Mouse (Mus musculus): ENCODE results near the gene Exoc2. TPM values are rescaled to one million over a fixed set of nuclear protein-coding genes. Genes with fewer than 3 reads are reported as not detected.

The Exoc2 gene
- polyA plus RNA-seq, 1 experiment from 2014 or later, result 55.8 TPM

DNA sequence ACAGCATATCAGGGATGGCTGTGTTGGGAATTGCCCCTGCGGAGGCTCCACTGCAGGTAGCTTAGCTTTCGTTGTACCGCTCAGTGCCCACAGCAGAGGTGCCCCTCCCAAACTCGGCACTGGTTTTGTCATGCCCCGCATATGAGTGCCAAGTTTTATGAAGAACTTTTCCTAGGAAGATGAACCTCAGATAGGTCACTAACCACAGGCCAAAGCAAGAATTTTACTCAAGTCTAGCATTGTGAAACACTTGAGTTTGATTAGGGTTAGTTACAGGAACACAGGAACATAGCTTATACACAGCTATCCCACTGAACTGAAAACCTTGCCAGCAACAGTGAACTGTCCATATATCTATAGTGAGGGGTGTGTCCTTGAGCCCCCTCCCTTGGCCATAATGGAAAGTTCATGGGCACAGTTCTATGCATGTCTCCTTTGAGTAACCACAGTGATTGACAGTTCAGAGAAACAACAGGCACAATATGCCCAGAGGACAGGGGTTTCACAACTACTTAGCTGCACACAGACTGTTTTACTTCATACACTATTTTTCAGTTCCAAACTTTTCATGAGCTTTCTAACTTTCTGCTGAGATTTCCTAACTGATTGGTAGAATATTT lies 171.4 kb downstream of the Exoc2 start:
- H3K9me3 ChIP-seq, result no peaks in the 10 kb centered on the region
- no peak overlapping the region for H3K9ac ChIP-seq (replicated peaks)
- no peak overlapping the region for H3K27ac ChIP-seq (replicated peaks)
- no peak overlapping the region for H3K4me3 ChIP-seq
- H3K4me2 ChIP-seq (replicated peaks), result no peak overlapping the region
- H3K4me1 ChIP-seq, result no peaks in the 10 kb centered on the region
- 90% methylated on average over 5 of the region's 5 CpGs for WGBS
- no peaks in the 10 kb centered on the region for H3K27me3 ChIP-seq
- no peak for ATAC-seq (replicated peaks)
- no peaks in the 10 kb centered on the region for H3K36me3 ChIP-seq

DNA sequence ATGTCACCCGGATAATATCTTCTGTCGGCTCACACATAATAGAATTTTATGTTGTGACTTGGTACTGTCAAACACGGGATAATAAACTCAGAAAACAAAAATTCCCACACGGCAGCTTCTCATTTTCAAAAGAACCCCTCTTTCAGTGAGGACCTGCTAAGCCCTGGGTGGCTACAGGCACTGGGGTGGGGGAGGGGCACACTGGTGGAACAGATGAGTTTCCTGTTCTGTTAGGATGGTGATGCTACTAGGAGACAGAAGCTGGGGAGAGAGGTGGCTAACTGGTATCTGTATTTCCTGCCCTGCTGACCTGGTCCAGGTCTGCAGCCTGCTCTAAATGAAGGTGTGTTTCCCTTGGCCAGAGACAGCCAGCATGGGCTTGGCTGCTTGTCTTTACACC lies 172.0 kb downstream of the Exoc2 start:
- 75% methylated on average over 4 of the region's 4 CpGs for WGBS

DNA sequence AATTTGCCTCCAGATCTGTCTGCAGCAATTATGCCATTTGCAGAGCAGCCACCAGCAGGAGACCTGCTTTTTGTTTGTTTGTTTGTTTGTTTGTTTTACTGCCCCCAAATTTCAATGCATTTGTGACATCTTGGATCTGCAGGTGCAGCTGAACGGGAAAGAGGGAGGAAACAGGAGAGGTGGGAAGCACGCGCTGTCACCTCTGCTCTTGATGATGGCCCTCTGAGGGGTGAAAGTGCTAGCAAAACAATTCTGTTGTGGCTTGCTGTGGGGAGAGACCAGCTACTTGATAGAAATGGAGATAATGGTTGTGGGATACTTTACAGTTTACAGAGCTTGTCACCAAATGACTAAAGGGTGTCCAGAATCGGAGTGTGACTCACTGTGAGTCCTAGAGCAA lies 177.9 kb downstream of the Exoc2 start:
- no peaks in the 10 kb centered on the region for H3K9me3 ChIP-seq

More for the DNA sequence above, 172.0 kb downstream of the Exoc2 start:
- H3K27me3 ChIP-seq, result no peaks in the 10 kb centered on the region
- H3K4me2 ChIP-seq (replicated peaks), result no peak overlapping the region
- no peak overlapping the region for H3K27ac ChIP-seq (replicated peaks)
- H3K4me1 ChIP-seq, result no peaks in the 10 kb centered on the region
- ATAC-seq (replicated peaks), result no peak
- no peak overlapping the region for H3K4me3 ChIP-seq
- H3K9ac ChIP-seq (replicated peaks), result no peak overlapping the region
- no peaks in the 10 kb centered on the region for H3K9me3 ChIP-seq
- H3K36me3 ChIP-seq, result no peaks in the 10 kb centered on the region

DNA sequence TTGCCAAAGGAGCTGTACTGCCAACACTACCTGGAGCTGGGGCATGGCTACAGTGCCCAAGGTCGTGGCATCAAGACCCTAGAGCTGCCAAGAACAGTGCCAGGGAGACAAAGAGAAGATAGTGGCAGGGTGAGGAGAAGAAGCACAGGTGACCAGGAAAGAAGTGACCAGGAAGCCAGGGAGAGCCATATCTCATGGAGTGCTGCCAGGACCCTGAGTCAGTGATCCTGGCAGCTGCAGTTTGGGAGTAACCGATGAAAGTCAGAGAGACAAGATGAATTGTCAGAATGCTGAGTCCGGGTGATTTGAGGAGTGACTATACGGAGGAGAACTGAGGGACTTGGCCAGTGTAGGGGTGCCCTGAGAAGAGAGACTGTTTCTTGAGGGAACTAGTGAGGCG lies 180.3 kb downstream of the Exoc2 start:
- Histone ChIP-seq H3K27me3 (no peaks in the 10 kb centered on the region), H3K36me3 (no peaks in the 10 kb centered on the region), H3K4me3 (no peak overlapping the region), H3K9me3 (no peaks in the 10 kb centered on the region), H3K27ac (replicated peaks) (no peak overlapping the region), H3K4me2 (replicated peaks) (no peak overlapping the region), H3K9ac (replicated peaks) (no peak overlapping the region), H3K4me1 (no peaks in the 10 kb centered on the region)
- ATAC-seq (replicated peaks), result no peak
- WGBS, result 94% methylated on average over 5 of the region's 5 CpGs

More for the DNA sequence above, 177.9 kb downstream of the Exoc2 start:
- no peak overlapping the region for H3K4me2 ChIP-seq (replicated peaks)
- H3K27ac ChIP-seq (replicated peaks), result no peak overlapping the region
- no peaks in the 10 kb centered on the region for H3K4me1 ChIP-seq
- H3K27me3 ChIP-seq, result no peaks in the 10 kb centered on the region
- no peak overlapping the region for H3K9ac ChIP-seq (replicated peaks)
- no peaks in the 10 kb centered on the region for H3K36me3 ChIP-seq
- 94% methylated on average over 4 of the region's 4 CpGs for WGBS
- ATAC-seq (replicated peaks), result no peak
- no peak overlapping the region for H3K4me3 ChIP-seq

DNA sequence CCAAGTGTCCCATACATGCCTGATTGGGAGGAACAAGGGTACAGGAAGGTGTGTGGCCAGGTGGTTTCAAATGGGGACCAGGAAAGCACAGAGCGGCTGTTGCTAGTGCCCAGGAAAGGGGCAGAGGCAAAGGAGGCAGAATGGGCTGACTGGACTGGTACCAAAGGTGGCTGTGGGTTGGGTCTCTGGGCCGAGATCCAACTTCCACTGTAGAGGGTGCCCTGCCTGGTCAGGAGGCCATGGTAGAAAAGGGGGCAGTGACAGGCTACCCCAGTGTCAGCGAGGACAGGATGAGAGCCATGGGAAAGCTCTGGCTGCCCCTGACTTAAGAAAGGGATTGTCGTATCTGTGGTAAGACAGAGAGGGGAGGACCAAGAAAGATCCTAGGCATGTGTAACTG lies 180.7 kb downstream of the Exoc2 start:
- no peaks in the 10 kb centered on the region for H3K4me1 ChIP-seq
- WGBS, result 91% methylated on average over 4 of the region's 4 CpGs
- H3K9me3 ChIP-seq, result no peaks in the 10 kb centered on the region
- no peak overlapping the region for H3K4me3 ChIP-seq
- no peak for ATAC-seq (replicated peaks)
- H3K36me3 ChIP-seq, result no peaks in the 10 kb centered on the region
- no peak overlapping the region for H3K4me2 ChIP-seq (replicated peaks)
- H3K27ac ChIP-seq (replicated peaks), result no peak overlapping the region
- H3K27me3 ChIP-seq, result no peaks in the 10 kb centered on the region
- H3K9ac ChIP-seq (replicated peaks), result no peak overlapping the region

DNA sequence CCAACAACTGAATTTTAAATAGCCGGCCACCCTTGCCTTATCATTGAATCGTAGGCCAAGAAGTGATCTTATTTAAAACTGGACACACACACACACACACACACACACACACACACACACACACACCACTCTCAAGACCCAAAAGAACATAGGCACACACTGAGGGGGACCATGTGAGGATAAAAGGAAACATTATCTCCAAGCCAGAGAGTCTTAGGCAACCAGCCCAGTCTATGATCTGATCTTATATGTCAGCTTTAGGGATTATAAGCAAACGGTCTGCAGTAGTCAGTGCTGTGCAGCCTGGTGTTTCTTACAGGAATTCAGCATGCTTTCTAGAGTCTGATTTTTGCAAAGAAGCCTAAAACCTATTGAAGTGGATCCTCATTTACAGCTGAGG lies 181.2 kb downstream of the Exoc2 start:
- 67% methylated on average over 3 of the region's 3 CpGs for WGBS
- Histone ChIP-seq H3K4me3 (no peak overlapping the region), H3K27me3 (no peaks in the 10 kb centered on the region), H3K4me1 (no peaks in the 10 kb centered on the region), H3K36me3 (no peaks in the 10 kb centered on the region), H3K27ac (replicated peaks) (no peak overlapping the region), H3K9ac (replicated peaks) (no peak overlapping the region), H3K4me2 (replicated peaks) (no peak overlapping the region), H3K9me3 (no peaks in the 10 kb centered on the region)
- no peak for ATAC-seq (replicated peaks)

DNA sequence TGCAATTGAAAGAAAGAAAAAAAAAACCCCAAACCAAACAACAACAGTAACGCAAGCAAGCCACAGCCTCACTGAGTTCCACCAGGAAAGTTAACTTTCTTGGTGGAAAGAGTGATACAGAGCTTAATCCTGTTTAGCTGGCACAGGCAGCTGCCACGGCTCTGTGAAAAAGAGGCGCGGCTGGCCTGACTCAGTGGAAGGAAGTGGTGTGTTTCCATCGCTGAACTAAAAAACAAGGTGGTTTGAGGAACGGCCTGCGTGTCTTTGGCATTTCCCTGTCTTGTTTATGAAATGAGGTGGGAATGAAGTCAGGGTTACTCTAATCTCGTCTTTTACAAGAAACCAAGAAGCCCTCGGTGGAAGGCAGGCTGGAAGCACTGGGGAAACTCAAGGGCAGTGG lies 181.6 kb downstream of the Exoc2 start:
- 86% methylated on average over 9 of the region's 9 CpGs for WGBS
- H3K27me3 ChIP-seq, result no peaks in the 10 kb centered on the region

DNA sequence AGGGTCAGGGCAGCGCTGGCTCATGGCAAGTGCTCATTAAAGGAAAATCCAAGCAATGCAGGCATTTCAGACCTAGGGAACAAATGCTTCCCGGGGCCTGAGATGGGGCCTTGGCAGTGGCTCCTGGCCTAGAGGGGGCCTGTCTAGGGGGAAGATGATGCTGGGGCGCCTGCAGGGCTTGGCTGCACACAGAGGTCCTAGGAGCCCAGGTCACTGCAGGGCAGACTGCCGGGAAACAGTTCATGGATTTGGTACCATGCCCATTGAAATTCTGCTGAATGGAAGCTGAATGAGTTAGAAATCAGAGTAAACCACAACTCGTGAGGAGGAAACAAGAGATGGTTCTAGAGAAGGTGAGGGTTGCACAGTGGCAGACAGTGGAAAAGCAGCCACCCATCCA lies 183.9 kb downstream of the Exoc2 start:
- Histone ChIP-seq H3K4me2 (replicated peaks) (no peak overlapping the region), H3K4me1 (no peaks in the 10 kb centered on the region), H3K9ac (replicated peaks) (no peak overlapping the region), H3K9me3 (no peaks in the 10 kb centered on the region), H3K36me3 (no peaks in the 10 kb centered on the region), H3K27ac (replicated peaks) (no peak overlapping the region), H3K27me3 (no peaks in the 10 kb centered on the region), H3K4me3 (no peak overlapping the region)
- no peak for ATAC-seq (replicated peaks)
- 56% methylated on average over 5 of the region's 5 CpGs for WGBS

More for the DNA sequence above, 181.6 kb downstream of the Exoc2 start:
- H3K36me3 ChIP-seq, result no peaks in the 10 kb centered on the region
- H3K4me2 ChIP-seq (replicated peaks), result no peak overlapping the region
- no peak overlapping the region for H3K9ac ChIP-seq (replicated peaks)
- H3K4me1 ChIP-seq, result no peaks in the 10 kb centered on the region
- ATAC-seq (replicated peaks), result no peak
- H3K27ac ChIP-seq (replicated peaks), result no peak overlapping the region
- H3K9me3 ChIP-seq, result no peaks in the 10 kb centered on the region
- H3K4me3 ChIP-seq, result no peak overlapping the region

DNA sequence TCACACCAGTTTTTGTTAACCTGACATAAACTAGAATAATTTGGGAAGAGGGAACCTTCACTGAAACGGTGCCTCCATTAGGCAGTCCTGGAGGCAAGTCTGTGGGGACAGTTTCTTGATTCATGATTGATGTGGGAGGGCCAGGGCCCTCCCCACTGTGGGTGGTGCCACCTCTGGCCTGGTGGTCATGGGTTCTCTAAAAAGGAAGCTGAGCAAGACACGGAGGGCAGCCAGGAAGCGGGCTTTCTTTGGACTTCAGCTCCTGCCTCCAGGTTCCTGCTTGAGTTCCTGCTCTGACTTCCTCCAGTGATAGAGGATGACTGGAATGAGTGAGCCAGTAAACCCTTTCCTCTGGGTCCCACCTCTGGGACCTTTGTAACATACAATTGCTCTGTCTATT lies 185.5 kb downstream of the Exoc2 start:
- no peaks in the 10 kb centered on the region for H3K36me3 ChIP-seq
- H3K4me1 ChIP-seq, result no peaks in the 10 kb centered on the region
- no peak for ATAC-seq (replicated peaks)
- no peaks in the 10 kb centered on the region for H3K9me3 ChIP-seq
- H3K4me3 ChIP-seq, result no peak overlapping the region
- 90% methylated on average over 3 of the region's 3 CpGs for WGBS
- no peak overlapping the region for H3K27ac ChIP-seq (replicated peaks)
- H3K4me2 ChIP-seq (replicated peaks), result no peak overlapping the region
- H3K9ac ChIP-seq (replicated peaks), result no peak overlapping the region
- no peaks in the 10 kb centered on the region for H3K27me3 ChIP-seq

DNA sequence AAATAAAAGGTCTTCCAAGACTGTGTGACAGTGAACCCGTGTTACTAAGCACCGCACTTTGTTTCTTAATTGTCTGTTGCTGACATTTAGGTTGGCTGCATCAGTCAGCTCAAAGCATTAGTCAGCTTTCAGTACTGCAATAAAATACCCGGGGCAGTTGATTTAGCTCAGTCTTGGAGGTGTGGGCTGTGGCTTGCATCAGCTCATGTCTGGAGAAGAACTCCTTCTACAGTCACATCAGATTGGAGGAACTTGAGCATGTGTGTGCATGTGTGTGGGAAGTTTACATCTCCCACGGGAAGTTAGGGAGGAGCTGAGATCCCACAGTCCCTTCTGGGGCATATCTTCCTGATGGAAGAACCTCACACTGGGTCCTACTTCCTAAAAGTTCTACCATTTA lies 185.9 kb downstream of the Exoc2 start:
- no peak overlapping the region for H3K4me2 ChIP-seq (replicated peaks)
- H3K9me3 ChIP-seq, result no peaks in the 10 kb centered on the region
- H3K36me3 ChIP-seq, result no peaks in the 10 kb centered on the region
- WGBS, result 88% methylated on average over 4 of the region's 4 CpGs
- no peak overlapping the region for H3K9ac ChIP-seq (replicated peaks)
- H3K27ac ChIP-seq (replicated peaks), result no peak overlapping the region
- no peaks in the 10 kb centered on the region for H3K4me1 ChIP-seq
- ATAC-seq (replicated peaks), result no peak
- H3K4me3 ChIP-seq, result no peak overlapping the region
- H3K27me3 ChIP-seq, result no peaks in the 10 kb centered on the region

DNA sequence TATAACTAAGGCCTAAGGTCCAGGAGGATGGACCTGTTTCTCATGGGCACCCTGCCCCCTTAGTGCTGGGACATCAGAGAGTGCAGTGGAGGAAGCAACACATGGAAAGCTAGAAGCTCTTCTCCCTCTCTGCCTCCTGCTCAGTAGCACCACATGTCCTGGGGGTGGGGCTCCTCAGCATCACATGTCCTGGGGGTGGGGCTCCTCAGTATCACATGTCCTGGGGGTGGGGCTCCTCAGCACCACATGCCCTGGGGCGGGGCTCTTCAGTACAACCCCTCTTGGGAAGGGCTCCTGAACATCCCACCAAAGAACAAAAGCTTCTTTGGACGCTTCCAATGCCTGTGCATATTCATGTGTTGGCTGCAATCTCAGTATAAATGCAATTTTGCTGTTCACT lies 186.3 kb downstream of the Exoc2 start:
- no peak for ATAC-seq (replicated peaks)
- Histone ChIP-seq H3K36me3 (no peaks in the 10 kb centered on the region), H3K9me3 (no peaks in the 10 kb centered on the region), H3K27me3 (no peaks in the 10 kb centered on the region), H3K4me1 (no peaks in the 10 kb centered on the region), H3K9ac (replicated peaks) (no peak overlapping the region), H3K4me3 (no peak overlapping the region), H3K27ac (replicated peaks) (no peak overlapping the region), H3K4me2 (replicated peaks) (no peak overlapping the region)
- 73% methylated on average over 2 of the region's 2 CpGs for whole genome bisulfite sequencing

DNA sequence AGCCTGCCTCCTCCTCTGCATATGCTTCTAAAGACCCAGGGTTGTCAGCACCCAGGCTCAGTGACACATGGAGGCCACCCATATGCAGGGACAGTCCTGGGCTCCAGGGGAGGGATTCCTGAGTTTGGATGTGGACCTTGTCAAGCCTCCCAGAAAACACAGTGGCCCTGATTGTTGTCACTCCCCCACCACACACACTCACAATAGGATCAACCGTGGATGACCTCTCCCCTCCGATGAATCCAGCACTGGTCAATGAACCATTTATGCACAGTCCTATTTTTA lies 186.9 kb downstream of the Exoc2 start:
- H3K4me3 ChIP-seq, result no peak overlapping the region
- H3K9ac ChIP-seq (replicated peaks), result no peak overlapping the region
- H3K27ac ChIP-seq (replicated peaks), result no peak overlapping the region
- H3K27me3 ChIP-seq, result no peaks in the 10 kb centered on the region
- H3K36me3 ChIP-seq, result no peaks in the 10 kb centered on the region
- no peak overlapping the region for H3K4me2 ChIP-seq (replicated peaks)
- ATAC-seq (replicated peaks), result peak; percentile 41; the same call in 1 of the 2 replicates
- no peaks in the 10 kb centered on the region for H3K4me1 ChIP-seq
- H3K9me3 ChIP-seq, result no peaks in the 10 kb centered on the region
- WGBS, result 63% methylated on average over 2 of the region's 2 CpGs

DNA sequence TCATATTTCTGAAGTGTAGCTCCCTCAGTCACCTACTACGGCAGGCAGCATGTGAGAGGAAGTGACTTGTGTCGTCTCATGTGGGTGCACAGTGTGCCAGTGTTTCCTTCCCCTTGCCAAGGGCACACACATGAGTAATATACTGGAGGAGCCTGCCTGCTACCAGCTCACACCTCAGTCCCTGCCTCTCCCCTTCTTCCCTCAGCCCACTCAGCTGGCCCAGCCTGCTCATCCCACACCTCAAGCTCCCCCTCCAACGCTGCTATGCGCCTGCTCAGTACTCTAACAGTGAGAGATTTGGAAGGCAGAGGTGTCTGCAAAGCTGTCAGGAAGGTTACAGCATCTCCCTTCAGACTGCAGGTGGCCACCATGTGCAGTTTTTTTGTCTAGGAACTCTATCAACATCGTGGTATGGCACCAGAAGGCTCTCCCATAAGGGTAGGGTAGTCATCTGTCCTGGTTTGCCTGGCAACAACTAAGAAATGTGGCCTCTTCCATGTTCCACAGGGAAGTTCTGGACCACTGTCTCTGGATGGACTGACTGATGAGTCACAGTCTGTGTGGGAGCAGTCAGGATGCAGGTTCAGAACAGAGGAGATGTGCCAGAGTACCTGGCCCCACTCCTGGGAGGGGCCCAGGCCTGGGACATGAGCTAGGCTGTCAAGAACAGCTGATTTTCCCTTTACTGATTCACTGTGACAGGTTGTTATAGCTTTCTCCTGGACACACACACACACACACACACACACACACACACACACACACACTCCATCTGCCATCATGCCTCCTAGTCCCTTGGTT lies 187.5 kb downstream of the Exoc2 start:
- H3K27ac ChIP-seq (replicated peaks), result no peak overlapping the region
- H3K9me3 ChIP-seq, result no peaks in the 10 kb centered on the region
- no peaks in the 10 kb centered on the region for H3K36me3 ChIP-seq
- H3K27me3 ChIP-seq, result no peaks in the 10 kb centered on the region
- 78% methylated on average over 5 of the region's 5 CpGs for WGBS
- no peak overlapping the region for H3K9ac ChIP-seq (replicated peaks)
- ATAC-seq (replicated peaks), result peak; percentile 33; the same call in 1 of the 2 replicates
- H3K4me2 ChIP-seq (replicated peaks), result no peak overlapping the region
- H3K4me1 ChIP-seq, result no peaks in the 10 kb centered on the region
- no peak overlapping the region for H3K4me3 ChIP-seq

All from forebrain, embryonic 15.5 days (tissue).